Mouse (Mus musculus) hindlimb bud, embryonic 11.5 days (tissue): ENCODE results near the gene Ormdl2.

Source experiments
- DNase-seq: peaks from one replicate; pipeline ENCODE4 v3.0.0-alpha.2; 2012; ENCODE audit warnings: low read depth, low spot score; ENCODE audit errors: extremely low spot score

Ormdl2 gene

GRCm38 (mm10) chr10:128804271-128805091 is 17.0 kb downstream of the Ormdl2 start, which contains the start of gene Tmem198b:
Gene Tmem198b, minus strand, starts transcription at chr10:128804370.
- DNase-seq, result peak; percentile 62

GRCm38 (mm10) chr10:128803771-128804270 is 17.6 kb downstream of the Ormdl2 start, which contains the start of gene Dnajc14:
Gene Dnajc14, plus strand, starts transcription at chr10:128804062.
- no peak for DNase-seq

- no peak for DNase-seq
These were observed 18.1 kb downstream of the Ormdl2 start for GRCm38 (mm10) chr10:128803361-128803760.

- no peak for DNase-seq
These were observed 18.5 kb downstream of the Ormdl2 start for GRCm38 (mm10) chr10:128802956-128803355.

- DNase-seq, result no peak
These were observed 19.4 kb downstream of the Ormdl2 start for GRCm38 (mm10) chr10:128801981-128802495.

DNA sequence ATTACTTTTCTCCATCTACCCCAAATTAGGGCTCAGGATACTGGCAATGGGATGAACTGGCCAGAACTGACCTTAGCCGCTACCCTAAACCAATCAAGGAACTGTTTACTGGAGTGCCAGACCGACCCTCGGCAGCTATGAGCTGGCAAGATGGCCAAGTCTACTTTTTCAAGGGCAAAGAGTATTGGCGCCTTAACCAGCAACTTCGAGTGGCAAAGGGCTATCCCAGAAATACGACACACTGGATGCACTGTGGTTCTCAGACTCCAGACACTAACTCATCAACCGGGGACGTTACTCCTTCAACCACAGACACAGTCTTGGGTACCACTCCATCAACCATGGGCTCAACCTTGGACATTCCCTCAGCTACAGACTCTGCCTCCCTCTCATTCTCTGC is 22.8 kb downstream of the Ormdl2 start:
- DNase-seq, result no peak

- DNase-seq, result no peak
These were observed 25.9 kb downstream of the Ormdl2 start for GRCm38 (mm10) chr10:128795581-128795980.

- no peak for DNase-seq
These were observed 27.1 kb downstream of the Ormdl2 start for GRCm38 (mm10) chr10:128794391-128794790.

DNA sequence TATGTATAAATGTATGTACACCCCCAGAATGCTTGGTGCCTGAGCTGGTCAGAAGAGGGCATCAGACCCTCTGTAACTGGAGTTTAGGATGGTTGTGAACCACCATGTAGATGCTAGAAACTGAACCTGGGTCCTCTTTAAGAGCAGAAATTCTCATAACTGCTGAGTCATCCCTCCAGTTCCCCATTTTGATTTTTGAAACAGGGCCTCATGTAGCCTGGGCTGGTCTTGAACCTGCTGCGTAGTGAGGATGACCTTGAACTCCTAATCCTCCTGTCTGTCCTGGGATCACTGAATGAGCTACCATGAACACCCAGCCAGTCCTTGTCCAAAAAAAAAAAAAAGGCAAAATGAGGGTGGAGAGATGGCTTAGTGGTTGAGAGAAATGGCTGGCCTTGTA is 28.2 kb downstream of the Ormdl2 start:
- DNase-seq, result no peak

DNA sequence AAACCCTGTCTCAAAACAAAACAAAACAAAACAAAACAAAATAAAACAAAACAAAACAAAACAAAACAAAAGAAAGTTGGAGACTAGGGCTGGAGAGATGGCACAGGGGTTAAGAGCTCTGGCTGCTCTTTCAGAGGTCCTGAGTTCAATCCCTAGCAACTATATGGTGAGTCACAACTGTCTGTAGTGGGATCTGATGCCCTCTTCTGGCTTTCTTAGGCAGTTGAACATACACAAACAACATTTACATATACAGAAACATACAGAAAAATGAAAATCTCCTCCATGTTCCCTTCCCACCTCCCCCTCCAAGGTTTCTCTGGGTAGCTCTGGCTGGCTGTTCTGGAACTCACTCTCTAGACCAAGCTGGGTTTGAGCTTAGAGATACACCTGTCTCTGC is 29.4 kb downstream of the Ormdl2 start:
- DNase-seq, result no peak

DNA sequence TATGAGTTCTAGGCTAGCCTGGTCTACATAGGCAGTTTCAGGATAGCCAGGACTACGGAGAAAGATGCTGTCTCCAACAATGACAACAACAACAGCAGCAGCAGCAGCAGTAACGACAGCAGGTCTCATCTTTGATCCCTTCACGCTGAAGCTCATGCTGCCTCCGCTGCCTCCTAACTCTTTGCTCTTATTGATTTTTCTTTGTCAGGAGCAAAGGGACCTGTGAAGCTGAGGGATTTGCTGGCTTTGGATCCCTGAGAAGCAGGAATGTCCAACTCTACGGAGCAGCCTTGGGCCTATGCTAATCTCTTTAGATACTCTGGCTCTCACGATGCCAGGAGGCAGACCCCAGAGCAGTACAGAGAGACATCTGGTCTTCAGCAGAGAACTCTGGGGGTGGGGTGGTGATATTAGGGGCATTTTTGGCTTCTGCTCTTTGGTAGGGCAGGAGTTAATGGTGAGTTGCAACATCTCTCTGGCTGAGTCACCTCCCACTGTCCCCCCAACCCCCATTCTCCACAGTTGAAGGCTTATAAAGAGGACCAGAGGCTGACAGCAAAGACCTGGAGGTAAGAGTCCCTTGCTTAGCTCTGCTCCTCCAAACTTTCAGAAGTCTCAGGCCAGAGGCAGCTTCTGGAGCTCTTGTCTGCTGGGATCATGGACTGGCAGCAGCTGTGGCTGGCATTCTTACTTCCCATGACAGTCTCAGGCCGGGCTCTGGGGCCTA is 30.9 kb downstream of the Ormdl2 start, which contains the start of gene Mmp19:
Mmp19 (plus strand) TSS at position 513 of the 727 bp plus-strand sequence.
- no peak for DNase-seq

DNA sequence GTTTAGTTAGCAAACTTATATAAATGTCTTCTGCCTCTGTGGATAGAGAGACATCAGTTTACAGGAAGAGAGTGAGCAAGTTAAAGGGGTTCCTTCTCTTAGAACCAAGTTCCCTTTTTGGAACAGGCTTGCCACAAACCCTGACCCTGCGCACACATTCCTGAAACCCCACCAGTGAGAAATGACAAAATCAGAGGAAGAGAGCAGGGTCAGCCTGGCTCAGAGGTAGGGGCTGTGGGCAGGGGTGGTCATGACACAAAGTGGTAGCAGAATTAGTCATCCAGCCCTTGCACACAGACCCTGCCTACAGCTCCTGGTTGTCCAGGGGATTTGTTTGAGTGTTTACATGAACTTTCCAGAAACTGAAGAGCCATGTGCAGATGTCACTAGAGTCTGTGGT is 41.2 kb downstream of the Ormdl2 start:
- DNase-seq, result no peak

DNA sequence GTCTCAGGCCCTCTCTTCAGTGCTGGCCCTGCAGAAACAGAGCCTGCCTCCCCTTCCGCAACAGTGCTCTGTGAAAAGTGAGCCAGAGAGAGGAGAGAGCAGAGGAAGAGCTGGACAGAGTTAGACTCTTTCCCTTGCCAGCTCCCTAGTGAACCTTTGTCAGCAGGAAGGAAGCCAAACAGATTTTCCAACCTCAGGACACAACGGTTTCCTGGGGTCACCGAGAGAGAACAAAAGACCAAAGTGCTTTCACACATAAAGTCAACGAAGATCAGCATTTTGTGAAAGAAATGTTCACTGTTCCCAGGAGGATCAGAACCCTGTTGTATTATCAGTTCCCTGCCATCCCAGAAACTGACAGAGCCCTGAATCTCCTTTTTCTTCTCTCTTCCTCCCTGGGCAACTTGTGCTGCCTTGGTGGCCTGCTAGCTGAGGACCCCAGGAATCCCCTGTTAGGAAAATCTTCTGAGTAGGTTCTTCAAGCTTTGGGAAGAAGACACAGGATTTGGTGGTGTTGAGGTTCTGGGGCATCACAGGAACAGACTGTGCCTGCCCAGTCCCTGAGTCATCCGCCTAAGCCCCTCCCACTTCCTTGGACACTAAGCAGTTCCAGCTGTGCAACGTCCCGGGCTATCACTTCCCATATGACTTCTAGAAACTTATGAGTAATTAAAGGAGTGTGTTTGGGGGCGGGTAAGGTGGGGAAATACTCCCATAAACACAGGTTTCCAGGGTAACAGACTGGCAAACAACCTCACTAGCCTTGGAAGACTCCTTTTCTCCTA is 42.2 kb downstream of the Ormdl2 start:
- peak; percentile 70 for DNase-seq

DNA sequence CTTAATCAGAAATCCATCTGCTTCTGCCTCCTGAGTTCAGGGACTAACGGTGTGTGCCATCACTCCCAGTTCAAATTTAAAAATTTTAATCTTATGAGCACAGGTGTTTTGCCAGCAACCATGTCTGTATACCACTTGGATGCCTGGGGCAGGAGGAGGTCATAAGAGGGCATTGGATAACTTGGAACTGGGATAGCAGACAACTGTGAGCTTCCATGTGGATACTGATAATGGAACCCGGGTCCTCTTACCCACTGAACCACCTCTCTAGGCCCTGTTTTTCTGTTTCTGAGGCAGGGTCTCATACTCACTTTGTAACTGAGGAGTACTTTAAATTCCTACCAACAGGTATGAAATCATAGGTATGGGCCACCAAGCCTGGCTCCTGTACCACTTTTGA is 43.0 kb downstream of the Ormdl2 start:
- no peak for DNase-seq

DNA sequence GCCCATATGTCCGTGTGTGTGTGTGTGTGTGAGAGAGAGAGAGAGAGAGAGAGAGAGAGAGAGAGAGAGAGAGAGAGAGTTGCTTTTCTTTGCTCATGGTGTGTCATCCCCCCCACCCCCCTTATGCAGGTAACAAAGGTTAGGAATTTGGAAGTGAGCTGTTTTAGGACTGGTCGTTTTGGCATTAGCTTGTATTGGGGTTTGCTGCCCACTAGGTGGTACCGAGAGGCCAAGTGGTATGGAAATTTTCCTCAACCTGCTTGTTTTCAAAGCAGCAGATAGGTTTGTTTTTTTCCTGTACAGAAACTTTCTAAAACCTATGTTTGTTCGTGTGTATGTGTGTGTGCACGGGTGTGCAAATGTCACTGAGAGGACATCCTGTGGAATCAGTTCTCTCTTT is 47.8 kb downstream of the Ormdl2 start:
- DNase-seq, result no peak

DNA sequence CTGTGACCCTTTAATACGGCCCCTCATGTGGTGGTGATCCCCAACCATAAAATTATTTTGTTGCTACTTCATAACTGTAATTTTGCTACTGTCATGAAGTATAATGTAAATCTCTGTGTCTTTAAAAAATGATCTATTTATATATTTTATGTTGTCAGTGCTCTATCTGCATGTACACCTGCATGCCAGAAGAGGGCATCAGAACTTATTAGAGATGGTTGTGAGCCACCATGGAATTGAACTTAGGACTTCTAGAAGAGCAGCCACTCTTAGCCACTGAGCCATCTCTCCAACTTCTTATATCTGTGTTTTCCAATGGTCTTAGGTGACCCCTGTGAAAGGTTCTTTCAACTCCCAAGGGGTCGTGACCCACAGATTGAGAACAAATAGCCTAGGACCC is 48.5 kb downstream of the Ormdl2 start:
- no peak for DNase-seq
